Mouse (Mus musculus) intestine, embryonic 14.5 days (tissue): ENCODE measurements around the gene Cript. TPM values are rescaled to one million over a fixed set of nuclear protein-coding genes. Genes with fewer than 3 reads are reported as not detected.
"Not testable (repeated sequence)": the region's sequence is repeated elsewhere in the genome, so short reads cannot be mapped to it uniquely, and the experiment has no call there.

Source experiments
- ATAC-seq: fragments of 200-750 bp; cut with Nextera tagmentation; replicated peaks from 2 replicates; pipeline ENCODE4 v1.8.0; 2017; ENCODE audit warnings: low read depth, moderate number of reproducible peaks, moderate TSS enrichment, moderate library complexity; ENCODE audit not compliant: low FRiP score, low TSS enrichment
- DNase-seq: peaks from one replicate; pipeline ENCODE4 v3.0.0-alpha.2; 2018; ENCODE audit warnings: low spot score
- H3K27ac ChIP-seq: fragments of 300-500 bp; sonication (generic); 2 replicates; pipeline ENCODE4 v1.5.1; 2014; ENCODE audit warnings: low read depth, mild to moderate bottlenecking, control low read depth
- H3K27me3 ChIP-seq: fragments of 300-500 bp; sonication (generic); replicated peaks from 2 replicates; pipeline ENCODE4 v1.6.1; 2014; ENCODE audit warnings: low read length, control low read depth; ENCODE audit not compliant: control insufficient read depth, insufficient read depth
- H3K36me3 ChIP-seq: fragments of 300-500 bp; sonication (generic); 2 replicates; pipeline ENCODE4 v1.6.1; 2014; ENCODE audit warnings: low read length, control low read depth; ENCODE audit not compliant: control insufficient read depth, insufficient read depth
- H3K4me1 ChIP-seq: fragments of 300-500 bp; sonication (generic); replicated peaks from 2 replicates; pipeline ENCODE4 v1.6.1; 2014; ENCODE audit warnings: low read length, control low read depth, mixed read lengths; ENCODE audit not compliant: control insufficient read depth, insufficient read depth
- H3K4me2 ChIP-seq: fragments of 300-500 bp; sonication (generic); 2 replicates; pipeline ENCODE4 v1.6.1; 2014; ENCODE audit warnings: low read length
- H3K4me3 ChIP-seq: fragments of 300-500 bp; sonication (generic); 2 replicates; pipeline ENCODE4 v1.5.1; 2014; ENCODE audit warnings: low read depth, low read length, control low read depth, mixed read lengths
- H3K9ac ChIP-seq: fragments of 300-500 bp; sonication (generic); 2 replicates; pipeline ENCODE4 v1.6.1; 2014; ENCODE audit warnings: mild to moderate bottlenecking, low read length
- H3K9me3 ChIP-seq: fragments of 300-500 bp; sonication (generic); 2 replicates; pipeline ENCODE4 v1.6.1; 2016; ENCODE audit warnings: low read length, control low read depth; ENCODE audit not compliant: control insufficient read depth
- WGBS: fragments of 180-500 bp; shearing (Covaris S2); extraction: QIAGEN DNeasy Blood & Tissue Kit; methylation state at CpG from one replicate; pipeline ENCODE4 v1.1.7; 2014; 5-methylcytosine and 5-hydroxymethylcytosine counted together
- polyA plus RNA-seq: library from polyadenylated mRNA; unstranded; fragments of >200 nt; fragmentation: Nextera tagmentation; extraction: Ambion mirVana; gene quantifications from 2 replicates; pipeline ENCODE4 v1.2.1, GENCODE M21; 2014

The Cript gene
- polyA plus RNA-seq, 1 experiment from 2014 or later = 126 TPM

DNA sequence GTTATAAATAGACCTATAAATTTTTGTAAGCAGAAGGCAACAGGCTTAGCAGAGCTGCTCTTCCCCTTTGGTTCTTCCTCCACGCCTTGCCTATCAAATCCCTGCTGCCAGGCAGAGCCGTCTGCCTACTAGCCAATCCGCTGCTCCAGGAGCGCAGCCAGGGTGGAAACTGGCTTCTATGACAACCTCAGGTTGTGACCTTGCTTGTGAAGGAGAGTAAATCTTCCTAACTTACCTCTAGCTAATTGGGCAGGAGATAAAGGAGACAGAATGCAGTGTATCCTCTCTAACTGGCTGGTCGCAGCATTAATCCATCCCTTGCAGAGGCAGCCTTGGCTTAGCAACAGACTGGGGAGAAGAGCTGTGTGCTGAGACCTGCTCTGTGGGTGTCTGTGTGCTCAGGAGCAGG is 29.7 kb downstream of the Cript start:
- Histone ChIP-seq H3K4me3 (no peak overlapping the region), H3K4me1 (peaks cover 15% of the 10 kb centered on the region), H3K27me3 (no peaks in the 10 kb centered on the region), H3K9me3 (no peaks in the 10 kb centered on the region), H3K27ac (no peak overlapping the region), H3K4me2 (no peak overlapping the region), H3K9ac (no peak overlapping the region), H3K36me3 (no peaks in the 10 kb centered on the region)
- no peak for ATAC-seq
- WGBS = 12% methylated on average over 5 of the region's 5 CpGs
- peak; percentile 52 for DNase-seq

DNA sequence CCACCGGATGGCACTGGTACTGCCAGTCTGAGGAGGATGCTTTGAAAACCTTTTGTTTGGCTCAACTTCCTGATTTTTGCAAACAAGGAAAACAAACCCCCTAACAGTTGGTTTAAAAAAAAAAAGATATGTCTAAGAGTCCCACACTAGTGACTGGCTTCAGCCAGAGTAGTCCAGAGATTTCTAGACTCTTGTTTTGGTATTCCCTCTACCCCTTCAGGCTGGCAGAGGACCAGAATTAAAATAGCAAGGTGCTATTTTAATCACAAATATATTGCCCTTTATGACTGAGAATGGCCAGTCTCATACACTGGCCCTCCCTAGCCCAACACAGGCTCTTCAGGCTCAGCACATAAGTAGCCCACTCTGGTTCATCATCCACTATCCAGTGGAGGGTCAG is 30.3 kb downstream of the Cript start:
- ATAC-seq (no peak), DNase-seq (peak; percentile 4)
- Histone ChIP-seq H3K4me3 (no peak overlapping the region), H3K9me3 (no peaks in the 10 kb centered on the region), H3K27ac (no peak overlapping the region), H3K27me3 (no peaks in the 10 kb centered on the region), H3K4me1 (peaks cover 15% of the 10 kb centered on the region), H3K4me2 (no peak overlapping the region), H3K36me3 (no peaks in the 10 kb centered on the region), H3K9ac (no peak overlapping the region)
- WGBS = 67% methylated on average over 1 of the region's 1 CpGs

DNA sequence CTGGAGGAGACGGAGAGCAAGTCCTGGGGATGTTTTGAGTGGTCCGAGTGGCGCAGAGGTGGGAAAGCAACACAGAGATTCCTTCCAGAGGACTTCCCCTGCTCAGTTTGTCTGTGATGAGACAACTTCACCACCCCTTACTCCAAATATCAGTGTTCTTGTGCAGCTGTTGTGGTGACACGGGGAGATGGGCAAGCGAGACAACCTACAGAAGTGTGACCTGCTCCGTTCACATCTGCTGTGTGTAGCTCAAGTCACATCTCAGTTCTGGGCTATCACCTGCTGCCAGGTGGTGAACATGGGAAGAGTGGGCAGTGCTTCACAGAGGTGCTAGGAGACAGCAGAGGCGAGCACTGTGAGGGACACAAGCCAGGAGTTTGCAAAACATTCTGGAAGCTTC is 31.4 kb downstream of the Cript start:
- no peak overlapping the region for H3K4me3 ChIP-seq
- H3K27me3 ChIP-seq = no peaks in the 10 kb centered on the region
- H3K4me2 ChIP-seq = no peak overlapping the region
- H3K9me3 ChIP-seq = no peaks in the 10 kb centered on the region
- 93% methylated on average over 7 of the region's 7 CpGs for WGBS
- H3K4me1 ChIP-seq = peaks cover 15% of the 10 kb centered on the region
- no peak overlapping the region for H3K27ac ChIP-seq
- no peaks in the 10 kb centered on the region for H3K36me3 ChIP-seq
- ATAC-seq (no peak), DNase-seq (peak; percentile 36)
- H3K9ac ChIP-seq = no peak overlapping the region

DNA sequence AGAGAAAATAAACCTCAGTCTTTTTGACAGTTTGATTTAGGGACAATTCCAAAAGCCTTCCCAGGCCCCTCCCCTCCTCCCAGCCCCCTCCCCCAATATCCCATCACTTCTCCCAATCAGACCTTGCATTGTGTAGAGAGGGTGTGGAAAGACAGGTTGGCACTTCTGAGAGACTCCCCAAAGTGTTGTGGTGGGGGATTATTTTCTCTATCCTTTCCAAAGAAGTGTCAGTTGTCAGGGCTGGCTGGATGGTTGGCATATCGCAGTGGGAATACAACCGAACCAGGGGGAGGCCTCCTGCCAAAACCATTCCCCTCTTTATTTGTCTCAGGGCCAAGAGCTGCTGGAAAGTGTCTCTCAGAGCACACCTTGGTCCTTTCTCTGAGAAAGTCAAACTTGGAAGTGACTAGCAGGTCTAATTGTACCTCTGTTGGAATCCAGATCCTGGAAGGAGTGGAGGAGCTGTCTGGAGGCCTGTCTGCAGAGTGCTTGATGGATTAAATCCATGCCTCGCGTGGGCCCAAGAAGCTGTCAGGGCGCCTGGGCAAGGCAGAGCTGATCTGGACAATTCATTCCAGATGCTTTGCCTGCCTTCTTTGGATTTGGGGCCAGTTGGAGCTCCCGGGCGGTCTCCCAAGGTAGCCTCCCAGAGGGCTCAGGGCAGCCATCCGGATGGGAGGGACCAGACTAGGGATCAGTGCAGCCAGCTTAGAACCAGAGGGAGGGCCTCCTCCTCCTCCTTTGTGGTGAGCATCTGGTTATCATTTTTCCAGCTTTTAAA is 32.3 kb downstream of the Cript start:
- H3K36me3 ChIP-seq = no peaks in the 10 kb centered on the region
- no peak overlapping the region for H3K27ac ChIP-seq
- no peak overlapping the region for H3K4me2 ChIP-seq
- no peak overlapping the region for H3K9ac ChIP-seq
- no peaks in the 10 kb centered on the region for H3K9me3 ChIP-seq
- peaks cover 15% of the 10 kb centered on the region for H3K4me1 ChIP-seq
- DNase-seq (peak; percentile 44), ATAC-seq (no peak)
- H3K4me3 ChIP-seq = no peak overlapping the region
- 57% methylated on average over 8 of the region's 8 CpGs for WGBS
- no peaks in the 10 kb centered on the region for H3K27me3 ChIP-seq

DNA sequence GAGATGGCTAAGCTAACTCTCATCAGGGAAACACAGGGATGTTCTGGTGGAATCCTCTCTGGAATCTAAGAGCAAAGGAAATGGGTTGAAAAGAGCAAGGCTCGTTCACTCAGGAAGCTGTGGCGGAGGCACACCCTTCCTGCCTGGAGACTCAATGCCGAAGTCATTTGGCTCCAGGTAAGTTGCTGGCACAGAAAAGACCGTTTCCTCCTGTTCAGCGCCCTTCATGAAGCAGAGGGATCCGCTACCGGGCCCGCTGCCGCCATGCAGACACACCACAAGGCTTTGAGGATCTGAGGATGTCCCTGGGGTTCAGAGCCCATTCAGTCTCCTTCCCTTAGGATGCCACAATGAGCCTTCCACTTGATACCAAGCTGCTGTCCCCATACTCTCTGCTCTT is 37.3 kb downstream of the Cript start:
- Histone ChIP-seq H3K9ac (no peak overlapping the region), H3K27ac (no peak overlapping the region), H3K4me3 (no peak overlapping the region), H3K4me2 (no peak overlapping the region), H3K4me1 (peaks cover under 1% of the 10 kb centered on the region; the same call in 1 of the 2 replicates), H3K9me3 (no peaks in the 10 kb centered on the region), H3K36me3 (no peaks in the 10 kb centered on the region), H3K27me3 (no peaks in the 10 kb centered on the region)
- ATAC-seq (no peak), DNase-seq (peak; percentile 38)
- 84% methylated on average over 9 of the region's 9 CpGs for WGBS

- Histone ChIP-seq H3K27me3 (no peaks in the 10 kb centered on the region), H3K4me3 (no peak overlapping the region), H3K4me1 (no peaks in the 10 kb centered on the region; the same call in 1 of the 2 replicates), H3K36me3 (no peaks in the 10 kb centered on the region), H3K9ac (no peak overlapping the region), H3K27ac (no peak overlapping the region), H3K9me3 (no peaks in the 10 kb centered on the region), H3K4me2 (no peak overlapping the region)
- ATAC-seq (no peak), DNase-seq (peak; percentile 50)
- WGBS = 42% methylated on average over 7 of the region's 7 CpGs
Measured at GRCm38 (mm10) chr17:87063461-87063860, 38.1 kb downstream of the Cript start.

DNA sequence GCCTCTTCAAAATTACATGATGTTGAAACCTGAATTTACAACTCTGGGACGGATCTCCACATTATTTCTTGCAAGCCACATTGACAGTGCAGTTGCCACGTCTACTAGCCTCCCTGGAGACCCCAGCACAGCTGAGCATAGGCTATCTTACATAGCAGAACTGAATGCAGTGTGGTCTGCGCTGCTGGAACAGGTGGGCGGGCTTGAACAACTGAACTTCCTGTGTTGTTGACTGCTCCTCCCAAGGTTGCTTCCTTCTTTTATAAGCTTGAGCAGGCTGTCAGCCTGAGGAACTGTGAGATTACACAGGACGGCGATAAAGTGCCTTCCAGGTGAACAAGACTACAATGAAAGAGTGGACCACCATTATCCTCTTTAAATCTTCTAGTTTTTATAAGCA is 38.6 kb downstream of the Cript start:
- Histone ChIP-seq H3K36me3 (no peaks in the 10 kb centered on the region), H3K27me3 (no peaks in the 10 kb centered on the region), H3K9me3 (no peaks in the 10 kb centered on the region), H3K9ac (no peak overlapping the region), H3K4me2 (no peak overlapping the region), H3K27ac (no peak overlapping the region), H3K4me3 (no peak overlapping the region), H3K4me1 (no peaks in the 10 kb centered on the region; the same call in 1 of the 2 replicates)
- ATAC-seq (no peak), DNase-seq (peak; percentile 25)
- WGBS = 72% methylated on average over 6 of the region's 6 CpGs

DNA sequence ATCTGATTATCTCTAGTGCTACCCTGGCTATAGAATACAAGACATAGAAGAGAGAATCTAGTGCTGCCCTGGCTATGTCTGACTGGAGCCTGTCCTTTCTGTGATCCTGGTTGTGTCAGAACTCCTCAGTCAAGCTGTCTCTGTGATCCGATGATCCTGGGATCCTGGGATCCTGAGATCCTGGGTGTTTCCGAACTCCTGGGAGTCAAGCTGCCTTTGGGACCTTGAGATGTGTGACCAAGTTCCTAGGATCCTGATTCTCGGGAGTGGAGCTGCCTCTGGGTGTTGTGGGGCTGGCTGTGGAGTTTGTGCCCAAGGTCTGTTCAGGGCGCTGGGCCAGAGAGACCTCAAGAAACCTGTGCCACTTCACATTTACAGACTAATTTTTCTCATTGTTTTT is 43.6 kb downstream of the Cript start:
- Histone ChIP-seq H3K9ac (no peak overlapping the region), H3K4me1 (no peaks in the 10 kb centered on the region; the same call in 1 of the 2 replicates), H3K27ac (no peak overlapping the region), H3K9me3 (no peaks in the 10 kb centered on the region), H3K36me3 (no peaks in the 10 kb centered on the region), H3K4me3 (no peak overlapping the region), H3K4me2 (no peak overlapping the region), H3K27me3 (no peaks in the 10 kb centered on the region)
- DNase-seq = peak; percentile 42
- WGBS = 86% methylated on average over 4 of the region's 4 CpGs
- ATAC-seq = no peak

GRCm38 (mm10) chr17:87072183-87072582 is 46.8 kb downstream of the Cript start:
- H3K36me3 ChIP-seq, H3K27me3 ChIP-seq, H3K9ac ChIP-seq, H3K4me3 ChIP-seq, H3K4me2 ChIP-seq, H3K27ac ChIP-seq, H3K9me3 ChIP-seq, ATAC-seq, H3K4me1 ChIP-seq: not testable (repeated sequence)
- DNase-seq = peak; percentile 25
- 92% methylated on average over 1 of the region's 1 CpGs for WGBS
